Mouse (Mus musculus): ENCODE measurements around the gene Slc22a6.

The Slc22a6 gene

DNA sequence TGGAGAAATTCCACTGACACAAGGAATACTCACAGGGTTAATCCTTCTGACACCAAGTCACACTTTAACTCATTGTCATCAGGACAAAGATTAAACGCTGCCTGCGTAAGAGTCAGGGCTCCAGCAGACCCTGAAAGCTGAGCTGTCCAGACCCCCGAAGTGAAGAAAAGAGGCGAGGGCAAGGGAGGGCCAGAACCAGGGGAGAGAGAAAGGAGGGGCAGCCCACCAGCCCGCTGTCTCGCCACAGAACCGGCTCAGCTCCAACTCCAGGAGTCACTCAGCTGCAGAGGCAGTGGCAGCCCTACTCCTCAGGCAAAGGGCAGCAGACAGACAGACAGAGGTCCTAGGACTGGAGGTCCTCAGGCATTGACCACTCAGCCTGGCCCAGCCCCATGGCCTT is at the start of gene Slc22a6:
Gene Slc22a6 (plus strand): TSS at position 136 of the 400 bp plus-strand sequence.
- no peak for DNase-seq (ENCODE audit: low read depth, low spot score)

- DNase-seq (ENCODE audit: low read depth, low spot score): no peak
Measured at GRCm38 (mm10) chr19:8569453-8569863, 48.4 kb upstream of the Slc22a6 start.

GRCm38 (mm10) chr19:8570341-8571040 is 47.3 kb upstream of the Slc22a6 start:
- no peak for DNase-seq (ENCODE audit: low read depth, low spot score)

GRCm38 (mm10) chr19:8571746-8572145 is 46.1 kb upstream of the Slc22a6 start:
- no peak for DNase-seq (ENCODE audit: low read depth, low spot score)

DNA sequence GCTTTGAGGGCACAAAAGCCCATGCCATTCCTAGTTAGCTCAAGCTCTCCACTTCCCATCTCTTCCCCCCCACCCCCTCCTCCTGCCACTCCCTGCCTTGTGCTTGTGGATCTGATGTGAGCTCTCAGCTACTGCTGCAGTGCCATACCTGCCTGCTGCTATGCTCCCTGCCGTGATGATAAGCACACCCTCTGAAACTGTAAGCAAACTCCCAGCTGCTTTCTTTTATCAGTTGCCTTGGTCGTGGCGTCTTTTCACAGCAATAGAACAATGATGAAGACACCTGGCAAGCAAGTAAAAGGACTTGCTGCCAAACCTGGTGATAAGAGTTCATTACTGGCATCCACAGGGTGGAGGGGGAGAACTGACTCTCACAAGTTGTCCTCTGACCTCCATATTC is 45.4 kb upstream of the Slc22a6 start:
- no peak for DNase-seq (ENCODE audit: low read depth, low spot score)

DNA sequence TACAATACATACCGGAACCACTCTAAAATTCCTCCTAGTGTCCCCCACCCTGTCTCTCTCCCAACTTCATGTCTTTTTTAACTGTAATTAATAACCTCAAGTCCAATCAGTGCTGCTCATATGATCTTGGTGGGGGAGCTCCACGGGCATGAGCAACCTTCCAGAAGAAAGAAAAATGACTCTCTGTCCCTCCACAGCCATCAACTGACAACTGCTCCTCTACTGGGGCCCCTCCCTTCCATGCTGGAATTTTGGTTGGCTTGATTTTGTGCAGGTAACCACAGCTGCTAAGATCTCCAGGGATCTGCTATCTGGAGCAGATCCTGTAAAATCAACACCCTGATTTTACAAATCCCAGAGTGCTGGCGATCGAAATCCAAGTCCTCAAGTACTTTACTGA is 40.4 kb upstream of the Slc22a6 start:
- DNase-seq (ENCODE audit: low read depth, low spot score): no peak

DNA sequence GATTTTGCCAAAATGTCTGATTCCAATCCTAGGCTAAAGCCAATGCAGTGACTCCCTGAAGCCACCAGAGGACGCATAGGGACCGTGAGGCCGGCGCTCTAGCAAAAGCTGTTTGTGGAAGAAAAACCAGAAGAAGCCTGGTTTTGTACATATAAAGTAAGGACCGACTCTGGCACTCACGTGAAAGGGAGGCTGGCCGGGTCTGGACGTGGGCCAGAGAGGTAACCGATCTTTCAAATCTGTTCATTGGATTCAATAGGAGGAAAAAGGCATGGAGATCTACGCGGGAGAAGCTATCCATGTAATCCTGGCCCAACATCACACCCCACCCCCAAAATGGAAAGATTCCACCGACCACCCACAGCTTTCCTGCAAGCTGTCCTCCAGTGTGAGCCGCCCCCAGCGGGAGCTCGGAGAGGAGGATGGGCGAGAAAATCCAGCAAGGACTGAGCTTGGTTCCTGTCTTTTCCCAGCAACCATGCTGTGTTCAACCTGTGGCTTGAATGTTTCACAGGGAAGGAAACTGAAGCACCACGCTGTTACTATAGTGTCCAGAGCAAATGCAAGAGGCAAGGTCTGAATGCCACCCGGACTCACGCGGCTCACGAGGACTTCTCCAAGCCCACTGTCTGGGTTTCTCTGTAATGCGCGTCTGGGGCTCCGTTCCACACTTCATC is 39.4 kb upstream of the Slc22a6 start:
- no peak for DNase-seq (ENCODE audit: low read depth, low spot score)

DNA sequence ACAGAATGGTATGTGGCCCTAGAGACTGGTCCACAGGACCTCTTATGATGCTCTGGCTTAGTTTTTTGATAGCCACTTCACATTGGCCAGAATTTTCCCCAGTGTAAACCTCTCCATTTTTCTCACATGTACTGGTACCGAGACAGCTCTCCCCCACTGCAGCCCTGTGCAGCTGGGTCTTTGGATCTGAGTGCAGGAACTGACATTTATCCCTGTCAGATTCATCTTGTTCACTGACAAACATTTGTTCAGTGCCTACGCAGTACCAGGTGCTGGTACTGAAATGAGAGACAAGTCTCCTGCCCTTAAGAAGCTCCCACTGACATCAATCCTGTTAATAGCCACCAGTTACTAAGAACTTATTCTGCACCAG is 38.9 kb upstream of the Slc22a6 start:
- no peak for DNase-seq (ENCODE audit: low read depth, low spot score)

- no peak for DNase-seq (ENCODE audit: low read depth, low spot score)
Measured at GRCm38 (mm10) chr19:8585298-8585697, 32.5 kb upstream of the Slc22a6 start.

DNA sequence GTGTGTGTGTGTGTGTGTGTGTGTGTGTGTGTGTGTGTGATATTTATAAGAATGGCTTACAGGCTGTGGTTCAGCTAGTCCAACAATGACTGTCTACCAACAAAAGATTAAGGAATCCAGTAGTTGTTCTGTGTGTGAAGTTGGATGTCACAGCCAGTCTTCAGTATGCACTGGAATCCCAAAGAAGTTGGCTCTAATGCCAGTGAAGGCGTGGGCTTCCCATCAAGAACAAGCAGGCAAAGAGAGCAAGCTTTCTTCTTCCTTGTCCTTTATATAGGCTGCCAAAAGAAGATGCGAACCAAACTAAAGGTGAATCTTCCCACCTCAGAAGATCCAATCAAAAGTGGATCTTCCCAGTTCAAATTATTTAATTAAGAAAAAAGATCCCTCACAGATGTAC is 31.9 kb upstream of the Slc22a6 start:
- DNase-seq (ENCODE audit: low read depth, low spot score): no peak

- no peak for DNase-seq (ENCODE audit: low read depth, low spot score)
Measured at GRCm38 (mm10) chr19:8586350-8586749, 31.5 kb upstream of the Slc22a6 start.

GRCm38 (mm10) chr19:8587315-8587714 is 30.5 kb upstream of the Slc22a6 start:
- DNase-seq (ENCODE audit: low read depth, low spot score): no peak

- no peak for DNase-seq (ENCODE audit: low read depth, low spot score)
Measured at GRCm38 (mm10) chr19:8590954-8591353, 26.9 kb upstream of the Slc22a6 start, which contains the start of gene Slc22a8. TSS of gene Slc22a8 (plus strand) at chr19:8591254.

GRCm38 (mm10) chr19:8592155-8592554 is 25.7 kb upstream of the Slc22a6 start:
- no peak for DNase-seq (ENCODE audit: low read depth, low spot score)

GRCm38 (mm10) chr19:8592873-8593408 is 24.9 kb upstream of the Slc22a6 start:
- no peak for DNase-seq (ENCODE audit: low read depth, low spot score)

GRCm38 (mm10) chr19:8593833-8594232 is 24.0 kb upstream of the Slc22a6 start:
- no peak for DNase-seq (ENCODE audit: low read depth, low spot score)

GRCm38 (mm10) chr19:8594518-8594917 is 23.3 kb upstream of the Slc22a6 start:
- no peak for DNase-seq (ENCODE audit: low read depth, low spot score)

DNA sequence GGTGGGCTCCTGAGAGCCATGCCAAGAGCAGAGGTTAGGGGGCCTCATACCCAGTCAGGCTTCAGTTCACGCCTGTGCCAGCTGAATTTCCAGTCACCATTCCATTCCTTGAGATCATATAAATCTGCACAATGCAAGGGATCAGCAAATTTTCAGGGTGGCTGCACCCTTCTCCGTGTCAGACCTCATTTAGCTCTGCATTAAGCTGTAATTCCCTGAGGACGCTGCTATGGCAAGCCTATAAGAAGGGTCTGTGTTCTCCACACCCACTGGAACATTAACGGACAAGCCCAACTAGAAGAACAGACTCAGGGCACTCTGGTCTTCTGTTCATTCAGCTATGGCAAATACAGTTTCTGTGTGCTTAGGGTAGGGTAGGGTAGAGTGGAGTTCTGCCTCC is 20.6 kb upstream of the Slc22a6 start:
- no peak for DNase-seq (ENCODE audit: low read depth, low spot score)

DNA sequence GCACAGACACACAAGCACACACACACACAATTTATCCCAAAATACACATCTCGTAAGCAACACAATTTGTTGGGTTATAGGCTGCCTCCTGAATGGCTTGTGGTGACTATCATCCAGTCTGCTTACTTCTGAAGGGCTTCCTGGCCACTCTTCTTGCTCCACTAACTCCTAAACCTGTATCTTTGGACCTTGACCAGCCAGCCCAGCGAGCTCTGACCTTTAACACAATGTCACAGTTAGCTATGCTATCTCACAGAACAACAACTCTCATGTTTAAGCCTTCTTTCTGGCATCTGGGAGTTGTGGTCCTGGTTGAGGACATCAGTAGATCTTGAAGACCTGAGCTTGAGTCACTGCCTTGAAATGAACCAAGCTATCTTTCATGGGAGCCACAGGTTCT is 18.6 kb upstream of the Slc22a6 start:
- DNase-seq (ENCODE audit: low read depth, low spot score): no peak

DNA sequence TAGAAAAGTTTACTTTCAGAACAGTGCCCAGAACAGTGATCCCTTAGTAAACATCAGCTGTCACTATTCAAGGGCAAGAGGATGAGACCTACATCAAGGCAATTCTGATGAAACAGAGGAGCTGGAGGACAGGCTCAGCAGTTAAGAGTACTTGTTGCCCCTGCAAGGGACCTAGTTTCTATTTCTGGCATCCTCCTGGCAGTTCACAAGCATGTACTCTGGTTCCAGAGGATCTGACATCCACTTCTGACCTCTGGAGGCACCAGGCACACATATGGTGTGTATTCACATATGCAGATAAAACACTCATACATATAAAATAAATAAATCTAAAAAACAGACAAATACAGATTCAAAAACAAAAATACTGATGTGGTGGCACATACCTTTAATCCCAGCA is 15.9 kb upstream of the Slc22a6 start:
- no peak for DNase-seq (ENCODE audit: low read depth, low spot score)

GRCm38 (mm10) chr19:8602914-8603313 is 14.9 kb upstream of the Slc22a6 start:
- no peak for DNase-seq (ENCODE audit: low read depth, low spot score)

GRCm38 (mm10) chr19:8604536-8605240 is 13.2 kb upstream of the Slc22a6 start:
- DNase-seq (ENCODE audit: low read depth, low spot score): no peak

GRCm38 (mm10) chr19:8605241-8605558 is 12.6 kb upstream of the Slc22a6 start:
- no peak for DNase-seq (ENCODE audit: low read depth, low spot score)

Data from WW6 (cell line).